Mouse (Mus musculus): Measurements from ENCODE around the gene Spink4. TPM values are rescaled to one million over a fixed set of nuclear protein-coding genes. Genes with fewer than 3 reads are reported as not detected.

The Spink4 gene
- polyA plus RNA-seq, 1 experiment from 2014 or later = not detected

- H3K27me3 ChIP-seq (ENCODE audit: control insufficient read depth, insufficient read depth, low read length) = no peaks in the 10 kb centered on the region
- peak overlapping the region; percentile 66 for H3K4me2 ChIP-seq (ENCODE audit: low read depth, low read length)
- peak overlapping the region; percentile 91 for H3K27ac ChIP-seq (ENCODE audit: low read depth, low read length)
- peak; percentile 45 for ATAC-seq (ENCODE audit: low read depth)
- H3K9ac ChIP-seq (replicated peaks; ENCODE audit: low read depth, low read length) = peak overlapping the region; percentile 92
- peak overlapping the region; percentile 98 for H3K4me3 ChIP-seq (ENCODE audit: low read depth, low read length)
- 0 out of 2 replicates have a peak, but pooled peaks cover 5% of the 10 kb centered on the region for H3K36me3 ChIP-seq (ENCODE audit: control insufficient read depth, insufficient read depth, low read length)
- peaks cover 6% of the 10 kb centered on the region; the same call in 1 of the 2 replicates for H3K4me1 ChIP-seq (ENCODE audit: control insufficient read depth, insufficient read depth, low read length)
- 14% methylated on average over 11 of the region's 13 CpGs for WGBS
- H3K9me3 ChIP-seq (ENCODE audit: control insufficient read depth, low read length) = no peaks in the 10 kb centered on the region
These were observed 50.1 kb downstream of the Spink4 start for GRCm38 (mm10) chr4:40969781-40970591.

DNA sequence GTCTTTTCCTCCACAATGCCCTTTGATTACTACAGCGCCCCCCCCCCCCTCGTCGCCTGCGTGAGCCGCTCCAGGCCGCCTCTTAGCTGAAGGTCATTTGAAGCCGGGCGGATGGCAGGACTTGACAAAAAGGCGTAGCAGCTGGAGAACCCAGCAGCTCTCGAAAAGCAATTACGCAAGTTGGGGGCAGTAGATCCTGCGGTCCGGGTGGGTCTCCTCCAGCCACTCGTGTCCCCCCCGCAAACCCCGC, 50.7 kb downstream of the Spink4 start:
- peak overlapping the region; percentile 92 for H3K9ac ChIP-seq (replicated peaks; ENCODE audit: low read depth, low read length)
- 0 out of 2 replicates have a peak, but pooled peaks cover 4% of the 10 kb centered on the region for H3K36me3 ChIP-seq (ENCODE audit: control insufficient read depth, insufficient read depth, low read length)
- H3K4me1 ChIP-seq (ENCODE audit: control insufficient read depth, insufficient read depth, low read length) = peaks cover 6% of the 10 kb centered on the region; the same call in 1 of the 2 replicates
- H3K9me3 ChIP-seq (ENCODE audit: control insufficient read depth, low read length) = no peaks in the 10 kb centered on the region
- under 1% methylated on average over 16 of the region's 16 CpGs for WGBS
- H3K4me3 ChIP-seq (ENCODE audit: low read depth, low read length) = peak overlapping the region; percentile 98
- peak overlapping the region; percentile 66 for H3K4me2 ChIP-seq (ENCODE audit: low read depth, low read length)
- no peak for ATAC-seq (ENCODE audit: low read depth)
- H3K27ac ChIP-seq (ENCODE audit: low read depth, low read length) = peak overlapping the region; percentile 91
- H3K27me3 ChIP-seq (ENCODE audit: control insufficient read depth, insufficient read depth, low read length) = no peaks in the 10 kb centered on the region

DNA sequence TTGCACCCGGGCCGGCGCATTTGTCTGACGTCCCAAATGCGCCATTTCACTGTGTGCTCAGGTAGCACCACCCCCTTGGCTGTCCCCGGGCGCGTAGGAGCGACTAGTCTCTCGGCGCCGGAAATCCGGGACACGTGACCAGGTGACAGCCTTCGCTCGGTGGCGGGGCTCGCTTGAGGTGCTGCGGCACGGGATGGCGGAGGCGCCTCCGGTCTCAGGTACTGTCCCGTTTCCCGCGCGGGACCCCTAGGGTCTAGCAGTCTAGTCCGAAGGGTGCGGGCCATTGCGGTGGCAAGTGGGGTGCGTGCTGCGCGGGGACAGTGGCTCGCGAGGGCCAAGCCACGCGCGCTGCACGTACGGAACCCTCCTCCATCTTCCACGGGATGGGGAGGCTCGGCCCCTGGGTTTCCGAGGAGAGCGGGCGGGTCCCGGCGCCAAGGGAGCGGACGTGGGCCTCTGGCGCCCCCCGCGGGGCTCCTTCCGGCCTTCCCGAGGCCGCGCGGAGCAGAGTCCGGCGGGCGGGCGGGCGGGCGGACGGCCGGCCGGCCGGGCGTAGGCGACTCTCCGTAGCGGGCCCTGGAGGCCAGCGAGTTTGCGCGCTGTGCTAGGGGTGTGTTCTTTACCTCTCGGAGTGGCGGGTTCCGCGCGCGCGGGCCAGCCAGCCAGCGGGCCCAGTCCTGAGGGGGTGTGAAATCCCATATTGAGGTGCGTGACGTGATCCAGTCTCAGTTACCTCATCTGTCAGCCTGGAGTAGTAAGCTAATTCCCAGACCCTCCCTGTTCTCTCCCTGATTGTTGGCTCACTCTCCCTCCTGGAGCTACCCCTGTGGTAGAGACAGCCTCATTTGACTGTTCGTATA, 51.2 kb downstream of the Spink4 start, which contains the start of gene Nfx1:
Gene Nfx1, plus strand, starts transcription at position 65 of the 860 bp plus-strand sequence.
- Histone ChIP-seq H3K36me3 (ENCODE audit: control insufficient read depth, insufficient read depth, low read length) (0 out of 2 replicates have a peak, but pooled peaks cover 4% of the 10 kb centered on the region), H3K9me3 (ENCODE audit: control insufficient read depth, low read length) (no peaks in the 10 kb centered on the region), H3K9ac (replicated peaks; ENCODE audit: low read depth, low read length) (peak within 1 kb of the TSS; percentile 92), H3K4me2 (ENCODE audit: low read depth, low read length) (peak within 1 kb of the TSS; percentile 66), H3K4me3 (ENCODE audit: low read depth, low read length) (peak within 1 kb of the TSS; percentile 98), H3K27ac (ENCODE audit: low read depth, low read length) (peak within 1 kb of the TSS; percentile 91), H3K4me1 (ENCODE audit: control insufficient read depth, insufficient read depth, low read length) (peaks cover 6% of the 10 kb centered on the region; the same call in 1 of the 2 replicates), H3K27me3 (ENCODE audit: control insufficient read depth, insufficient read depth, low read length) (no peaks in the 10 kb centered on the region)
- under 1% methylated on average over 72 of the region's 85 CpGs for WGBS
- peak; percentile 98 for ATAC-seq (ENCODE audit: low read depth)

GRCm38 (mm10) chr4:40971744-40972143, 51.9 kb downstream of the Spink4 start:
- Histone ChIP-seq H3K4me2 (ENCODE audit: low read depth, low read length) (peak overlapping the region; percentile 66), H3K9ac (replicated peaks; ENCODE audit: low read depth, low read length) (peak overlapping the region; percentile 92; the same call in 1 of the 2 replicates), H3K27ac (ENCODE audit: low read depth, low read length) (no peak overlapping the region; the same call in 1 of the 2 replicates), H3K9me3 (ENCODE audit: control insufficient read depth, low read length) (no peaks in the 10 kb centered on the region), H3K4me3 (ENCODE audit: low read depth, low read length) (peak overlapping the region; percentile 98), H3K27me3 (ENCODE audit: control insufficient read depth, insufficient read depth, low read length) (no peaks in the 10 kb centered on the region), H3K36me3 (ENCODE audit: control insufficient read depth, insufficient read depth, low read length) (peaks cover 5% of the 10 kb centered on the region; the same call in 1 of the 2 replicates), H3K4me1 (ENCODE audit: control insufficient read depth, insufficient read depth, low read length) (peaks cover 6% of the 10 kb centered on the region; the same call in 1 of the 2 replicates)
- ATAC-seq (ENCODE audit: low read depth) = no peak
- WGBS = 27% methylated on average over 13 of the region's 13 CpGs

- Histone ChIP-seq H3K4me3 (ENCODE audit: low read depth, low read length) (no peak overlapping the region), H3K4me2 (ENCODE audit: low read depth, low read length) (no peak overlapping the region), H3K36me3 (ENCODE audit: control insufficient read depth, insufficient read depth, low read length) (peaks cover 20% of the 10 kb centered on the region), H3K9ac (replicated peaks; ENCODE audit: low read depth, low read length) (no peak overlapping the region), H3K9me3 (ENCODE audit: control insufficient read depth, low read length) (no peaks in the 10 kb centered on the region), H3K27me3 (ENCODE audit: control insufficient read depth, insufficient read depth, low read length) (no peaks in the 10 kb centered on the region), H3K4me1 (ENCODE audit: control insufficient read depth, insufficient read depth, low read length) (peaks cover 6% of the 10 kb centered on the region; the same call in 1 of the 2 replicates), H3K27ac (ENCODE audit: low read depth, low read length) (no peak overlapping the region)
- 100% methylated on average over 1 of the region's 1 CpGs for WGBS
- no peak for ATAC-seq (ENCODE audit: low read depth)
These were observed 54.2 kb downstream of the Spink4 start for GRCm38 (mm10) chr4:40974011-40974410.

GRCm38 (mm10) chr4:40975678-40976077, 55.8 kb downstream of the Spink4 start:
- no peak overlapping the region for H3K9ac ChIP-seq (replicated peaks; ENCODE audit: low read depth, low read length)
- 93% methylated on average over 3 of the region's 3 CpGs for WGBS
- no peak overlapping the region for H3K4me2 ChIP-seq (ENCODE audit: low read depth, low read length)
- peaks cover 6% of the 10 kb centered on the region; the same call in 1 of the 2 replicates for H3K4me1 ChIP-seq (ENCODE audit: control insufficient read depth, insufficient read depth, low read length)
- no peaks in the 10 kb centered on the region for H3K27me3 ChIP-seq (ENCODE audit: control insufficient read depth, insufficient read depth, low read length)
- no peak overlapping the region for H3K27ac ChIP-seq (ENCODE audit: low read depth, low read length)
- H3K36me3 ChIP-seq (ENCODE audit: control insufficient read depth, insufficient read depth, low read length) = peaks cover 34% of the 10 kb centered on the region
- no peak overlapping the region for H3K4me3 ChIP-seq (ENCODE audit: low read depth, low read length)
- no peaks in the 10 kb centered on the region for H3K9me3 ChIP-seq (ENCODE audit: control insufficient read depth, low read length)
- no peak for ATAC-seq (ENCODE audit: low read depth)

DNA sequence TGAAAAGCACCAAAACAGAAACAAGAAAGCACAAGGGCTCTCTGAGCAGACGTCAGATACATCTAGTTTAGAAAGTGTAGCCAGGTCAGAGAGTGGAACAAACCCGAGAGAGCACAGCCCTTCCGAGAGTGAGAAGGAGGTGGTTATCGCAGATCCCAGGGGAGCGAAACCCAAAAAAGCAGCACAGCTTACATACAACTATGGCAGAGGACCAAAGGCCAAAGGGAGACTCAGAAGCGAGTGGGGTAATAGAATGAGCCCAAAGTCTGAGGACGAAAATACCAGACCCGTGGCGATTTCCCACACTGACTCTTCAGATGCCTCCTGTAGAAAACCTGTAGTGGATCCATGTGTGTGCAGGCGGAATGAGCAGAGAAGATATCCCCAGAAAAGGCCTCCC, 56.8 kb downstream of the Spink4 start:
- H3K36me3 ChIP-seq (ENCODE audit: control insufficient read depth, insufficient read depth, low read length) = peaks cover 42% of the 10 kb centered on the region

DNA sequence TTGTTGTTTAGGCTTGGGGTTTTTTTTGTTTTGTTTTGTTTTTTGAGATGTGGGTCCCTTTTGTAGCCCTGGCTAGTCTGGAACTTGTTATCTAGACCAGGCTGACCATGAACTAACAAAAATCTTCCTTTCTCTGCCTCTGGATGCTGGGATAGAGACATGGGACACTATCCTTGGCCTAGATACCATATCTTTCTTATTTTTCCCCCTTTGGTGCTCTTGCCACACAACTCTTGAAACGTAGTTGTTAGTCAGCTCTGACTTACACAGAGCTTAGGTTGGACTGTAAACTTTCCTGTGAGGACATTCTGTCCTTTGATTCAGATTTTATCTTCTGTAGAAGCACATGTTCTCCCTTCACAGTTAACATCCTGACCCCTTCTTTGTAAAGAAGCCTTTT, 59.6 kb downstream of the Spink4 start:
- Histone ChIP-seq H3K4me3 (ENCODE audit: low read depth, low read length) (no peak overlapping the region), H3K4me2 (ENCODE audit: low read depth, low read length) (no peak overlapping the region), H3K4me1 (ENCODE audit: control insufficient read depth, insufficient read depth, low read length) (no peaks in the 10 kb centered on the region), H3K36me3 (ENCODE audit: control insufficient read depth, insufficient read depth, low read length) (peaks cover 42% of the 10 kb centered on the region), H3K9ac (replicated peaks; ENCODE audit: low read depth, low read length) (no peak overlapping the region), H3K27ac (ENCODE audit: low read depth, low read length) (no peak overlapping the region), H3K9me3 (ENCODE audit: control insufficient read depth, low read length) (no peaks in the 10 kb centered on the region), H3K27me3 (ENCODE audit: control insufficient read depth, insufficient read depth, low read length) (no peaks in the 10 kb centered on the region)
- no peak for ATAC-seq (ENCODE audit: low read depth)
- 97% methylated on average over 1 of the region's 1 CpGs for WGBS

More for the DNA sequence above, 56.8 kb downstream of the Spink4 start:
- H3K9ac ChIP-seq (replicated peaks; ENCODE audit: low read depth, low read length) = no peak overlapping the region
- WGBS = 96% methylated on average over 10 of the region's 10 CpGs
- no peaks in the 10 kb centered on the region for H3K27me3 ChIP-seq (ENCODE audit: control insufficient read depth, insufficient read depth, low read length)
- ATAC-seq (ENCODE audit: low read depth) = no peak
- H3K4me1 ChIP-seq (ENCODE audit: control insufficient read depth, insufficient read depth, low read length) = peaks cover 6% of the 10 kb centered on the region; the same call in 1 of the 2 replicates
- no peak overlapping the region for H3K27ac ChIP-seq (ENCODE audit: low read depth, low read length)
- H3K4me3 ChIP-seq (ENCODE audit: low read depth, low read length) = no peak overlapping the region
- H3K4me2 ChIP-seq (ENCODE audit: low read depth, low read length) = no peak overlapping the region
- H3K9me3 ChIP-seq (ENCODE audit: control insufficient read depth, low read length) = no peaks in the 10 kb centered on the region

Measured in neural tube, embryonic 14.5 days (tissue).